Mouse (Mus musculus): ENCODE data around the gene Zmynd15. TPM values are rescaled to one million over a fixed set of nuclear protein-coding genes. Genes with fewer than 3 reads are reported as not detected.
A peak's percentile ranks its signal among the peaks of the same experiment; 100 is the strongest.

The Zmynd15 gene
- total and polyA plus RNA-seq, 3 experiments, result 0.14 TPM; not detected in 2

DNA sequence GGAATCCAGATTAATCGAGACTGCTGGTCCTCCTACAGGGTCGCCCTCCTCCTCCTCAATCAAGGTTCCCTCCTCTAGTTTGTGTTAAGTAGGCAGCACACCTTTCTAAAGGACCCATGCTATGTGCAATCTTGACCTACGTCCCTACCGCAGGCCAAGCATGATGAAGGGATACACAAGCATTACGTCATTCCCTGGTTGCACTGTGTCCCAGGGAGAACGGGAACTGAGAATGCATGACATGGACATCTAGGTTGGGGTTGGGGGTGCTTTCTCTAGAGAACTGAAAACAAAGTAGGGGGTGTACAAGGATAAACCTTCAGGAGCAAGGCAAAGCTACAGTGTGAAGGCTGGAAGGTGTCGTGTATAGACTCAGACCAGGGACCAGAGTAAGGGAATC is 17.4 kb upstream of the Zmynd15 start:
- Histone ChIP-seq H3K27ac (ENCODE audit: control insufficient read depth, low read depth, low read length) (no peak overlapping the region), H3K79me2 (ENCODE audit: control insufficient read depth, insufficient read depth, low read length, poor library complexity) (no peaks in the 10 kb centered on the region), H3K9ac (ENCODE audit: control insufficient read depth, low read depth, low read length, poor library complexity, severe bottlenecking) (no peak overlapping the region), H3K36me3 (ENCODE audit: control insufficient read depth in 1 of 2, insufficient read depth in 2 of 2, low read length in 2 of 2) (peaks cover 2 to 30% of the 10 kb centered on the region in 2 experiments; a peak in 3 of 4 replicates), H3K4me1 (ENCODE audit: control insufficient read depth in 1 of 2, insufficient read depth in 2 of 2, low read length in 2 of 2) (peaks cover 16 to 40% of the 10 kb centered on the region in 2 experiments), H3K4me3 (ENCODE audit: control insufficient read depth in 1 of 2, insufficient read depth in 1 of 2, low read depth in 2 of 2, low read length in 2 of 2) (no peak overlapping the region), H3K9me3 (replicated peaks; ENCODE audit: insufficient read depth, low read length) (no peaks in the 10 kb centered on the region), H3K27me3 (ENCODE audit: control insufficient read depth in 1 of 2, insufficient read depth in 2 of 2, low read length in 2 of 2) (no peaks in the 10 kb centered on the region)
- no peak for DNase-seq (ENCODE audit: low read depth, low spot score)
- TF ChIP-seq E2F4 (IDR thresholded peaks at IDR 0.05; ENCODE audit: borderline replicate concordance, low read depth, low read length) (no peak), POLR2A (IDR thresholded peaks at IDR 0.05; ENCODE audit: control insufficient read depth in 1 of 2, insufficient read depth in 1 of 2, low read depth in 1 of 2, low read length in 2 of 2, poor library complexity in 1 of 2) (peak in 1 of 2 experiments; percentile 39; a peak in 1 of 4 replicates), BHLHE40 (IDR thresholded peaks at IDR 0.05; ENCODE audit: borderline replicate concordance, low read depth, low read length) (no peak), POLR2AphosphoS2 (IDR thresholded peaks at IDR 0.05; ENCODE audit: low read length) (0 out of 2 replicates have a peak, but pooled peaks have one; percentile 22), MAZ (IDR thresholded peaks at IDR 0.05; ENCODE audit: low read depth, low read length) (no peak)

DNA sequence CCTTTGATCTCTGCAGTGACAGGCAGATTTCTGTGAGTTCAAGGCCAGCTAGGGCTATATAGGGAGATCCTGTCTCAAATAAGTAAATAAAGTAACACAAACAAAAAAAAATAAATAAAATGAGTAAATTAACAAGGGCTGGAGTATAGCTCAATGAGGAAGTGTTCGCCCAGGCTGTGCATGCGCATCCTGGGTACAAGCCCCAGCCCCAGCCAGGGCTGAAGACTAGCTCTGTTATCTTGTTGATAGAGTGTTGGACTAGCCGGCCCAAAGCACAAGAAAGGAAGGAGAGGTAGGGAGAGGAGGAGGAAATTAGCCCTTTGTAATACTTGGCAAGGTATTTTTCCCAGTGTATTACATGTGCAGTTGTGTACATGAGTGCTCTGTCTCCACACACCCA is 15.3 kb upstream of the Zmynd15 start:
- Histone ChIP-seq H3K4me1 (ENCODE audit: control insufficient read depth in 1 of 2, insufficient read depth in 2 of 2, low read length in 2 of 2) (peaks cover 7 to 33% of the 10 kb centered on the region in 2 experiments), H3K9me3 (replicated peaks; ENCODE audit: insufficient read depth, low read length) (no peaks in the 10 kb centered on the region), H3K36me3 (ENCODE audit: control insufficient read depth in 1 of 2, insufficient read depth in 2 of 2, low read length in 2 of 2) (peaks cover 2 to 16% of the 10 kb centered on the region in 2 experiments; a peak in 3 of 4 replicates), H3K27ac (ENCODE audit: control insufficient read depth, low read depth, low read length) (no peak overlapping the region), H3K9ac (ENCODE audit: control insufficient read depth, low read depth, low read length, poor library complexity, severe bottlenecking) (no peak overlapping the region), H3K27me3 (ENCODE audit: control insufficient read depth in 1 of 2, insufficient read depth in 2 of 2, low read length in 2 of 2) (no peaks in the 10 kb centered on the region), H3K4me3 (ENCODE audit: control insufficient read depth in 1 of 2, insufficient read depth in 1 of 2, low read depth in 2 of 2, low read length in 2 of 2) (no peak overlapping the region), H3K79me2 (ENCODE audit: control insufficient read depth, insufficient read depth, low read length, poor library complexity) (no peaks in the 10 kb centered on the region)
- TF ChIP-seq TCF12 (IDR thresholded peaks at IDR 0.05; ENCODE audit: low read depth, low read length) (no peak), ZNF384 (IDR thresholded peaks at IDR 0.05; ENCODE audit: low read depth, low read length) (no peak), NRF1 (IDR thresholded peaks at IDR 0.05; ENCODE audit: insufficient read depth, low read depth, low read length, poor library complexity, severe bottlenecking) (peak; percentile 74), SMC3 (IDR thresholded peaks at IDR 0.05; ENCODE audit: low read depth, low read length) (no peak), GATA1 (IDR thresholded peaks at IDR 0.05; ENCODE audit: low read depth, low read length) (peak; percentile 4; the same call in 1 of the 2 replicates), ELF1 (IDR thresholded peaks at IDR 0.05; ENCODE audit: low read depth, low read length) (peak; percentile 65; the same call in 1 of the 2 replicates), NELFE (IDR thresholded peaks at IDR 0.05; ENCODE audit: low read depth, low read length) (no peak), EP300 (IDR thresholded peaks at IDR 0.05; ENCODE audit: low read depth in 1 of 2, low read length in 2 of 2) (no peak; a peak in 1 of 4 replicates)
- peak; percentile 81 for DNase-seq (ENCODE audit: low read depth, low spot score)

GRCm38 (mm10) chr11:70444667-70445066 is 14.6 kb upstream of the Zmynd15 start:
- Histone ChIP-seq H3K79me2 (ENCODE audit: control insufficient read depth, insufficient read depth, low read length, poor library complexity) (no peaks in the 10 kb centered on the region), H3K4me3 (ENCODE audit: control insufficient read depth in 1 of 2, insufficient read depth in 1 of 2, low read depth in 2 of 2, low read length in 2 of 2) (no peak overlapping the region), H3K27ac (ENCODE audit: control insufficient read depth, low read depth, low read length) (no peak overlapping the region), H3K9me3 (replicated peaks; ENCODE audit: insufficient read depth, low read length) (no peaks in the 10 kb centered on the region), H3K4me1 (ENCODE audit: control insufficient read depth in 1 of 2, insufficient read depth in 2 of 2, low read length in 2 of 2) (peaks cover 7 to 28% of the 10 kb centered on the region in 2 experiments), H3K36me3 (ENCODE audit: control insufficient read depth in 1 of 2, insufficient read depth in 2 of 2, low read length in 2 of 2) (peaks cover 2 to 14% of the 10 kb centered on the region in 2 experiments; a peak in 3 of 4 replicates), H3K27me3 (ENCODE audit: control insufficient read depth in 1 of 2, insufficient read depth in 2 of 2, low read length in 2 of 2) (no peaks in the 10 kb centered on the region), H3K9ac (ENCODE audit: control insufficient read depth, low read depth, low read length, poor library complexity, severe bottlenecking) (no peak overlapping the region)
- no peak for DNase-seq (ENCODE audit: low read depth, low spot score)
- TF ChIP-seq KAT2A (conservative IDR thresholded peaks at IDR 0.05; ENCODE audit: low read depth, low read length) (no peak), CHD1 (IDR thresholded peaks at IDR 0.05; ENCODE audit: low read depth, low read length) (no peak), EP300 (IDR thresholded peaks at IDR 0.05; ENCODE audit: low read depth in 1 of 2, low read length in 2 of 2) (no peak), ZC3H11A (IDR thresholded peaks at IDR 0.05; ENCODE audit: low read depth, low read length) (no peak), POLR2AphosphoS2 (IDR thresholded peaks at IDR 0.05; ENCODE audit: low read length) (no peak), GATA1 (IDR thresholded peaks at IDR 0.05; ENCODE audit: low read depth, low read length) (no peak), USF1 (IDR thresholded peaks at IDR 0.05; ENCODE audit: low read depth, low read length) (no peak), BHLHE40 (IDR thresholded peaks at IDR 0.05; ENCODE audit: borderline replicate concordance, low read depth, low read length) (no peak), TBP (IDR thresholded peaks at IDR 0.05; ENCODE audit: low read depth, low read length) (no peak), ZMIZ1 (IDR thresholded peaks at IDR 0.05; ENCODE audit: low read depth, low read length) (no peak), MAZ (IDR thresholded peaks at IDR 0.05; ENCODE audit: low read depth, low read length) (no peak), CHD2 (IDR thresholded peaks at IDR 0.05; ENCODE audit: low read length) (no peak), MYB (IDR thresholded peaks at IDR 0.05; ENCODE audit: low read depth, low read length) (no peak), TAL1 (IDR thresholded peaks at IDR 0.05; ENCODE audit: low read length) (no peak), UBTF (IDR thresholded peaks at IDR 0.05; ENCODE audit: borderline replicate concordance, insufficient read depth, low read depth, low read length) (no peak), ZKSCAN1 (IDR thresholded peaks at IDR 0.05; ENCODE audit: low read depth, low read length) (no peak), NRF1 (IDR thresholded peaks at IDR 0.05; ENCODE audit: insufficient read depth, low read depth, low read length, poor library complexity, severe bottlenecking) (no peak), USF2 (IDR thresholded peaks at IDR 0.05; ENCODE audit: borderline replicate concordance in 1 of 2, insufficient read depth in 1 of 2, low read depth in 1 of 2, low read length in 2 of 2) (no peak)
